Mouse (Mus musculus) T-cell, adult 66 days (primary cell): Measurements from ENCODE around the gene Gm5475. TPM values are rescaled to one million over a fixed set of nuclear protein-coding genes. Genes with fewer than 3 reads are reported as not detected.

Experiments used
- total RNA-seq, 2 experiments: library from RNA; stranded (reverse); gene quantifications; 3 replicates in 1 of 2; 4 replicates in 1 of 2; pipeline ENCODE4 v1.2.4; 2023

Gm5475 gene
- total RNA-seq = not detected

DNA sequence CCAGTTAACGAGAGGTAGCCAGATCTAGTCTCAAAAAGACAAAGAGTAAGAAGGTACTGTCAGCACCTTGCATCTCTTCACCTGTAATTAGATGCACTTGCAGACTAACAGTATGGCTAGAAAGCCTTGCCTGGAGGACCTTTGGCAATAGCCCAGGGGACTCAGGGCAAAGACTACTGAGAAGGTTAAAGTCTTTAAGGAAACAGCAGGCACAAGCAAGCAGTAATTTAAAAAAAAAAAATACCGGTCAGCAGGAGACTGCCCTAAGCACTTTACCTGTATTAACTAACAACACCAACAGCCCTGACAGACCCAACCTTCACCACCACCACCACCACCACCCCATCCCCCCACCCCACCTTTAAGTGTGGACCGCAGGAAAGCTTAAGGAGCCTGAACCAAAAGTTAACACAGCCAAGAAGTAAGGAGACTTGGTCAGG is at the start of gene Gm5475:
TSS of gene Gm5475 (plus strand) at position 390 of the 440 bp plus-strand sequence.

DNA sequence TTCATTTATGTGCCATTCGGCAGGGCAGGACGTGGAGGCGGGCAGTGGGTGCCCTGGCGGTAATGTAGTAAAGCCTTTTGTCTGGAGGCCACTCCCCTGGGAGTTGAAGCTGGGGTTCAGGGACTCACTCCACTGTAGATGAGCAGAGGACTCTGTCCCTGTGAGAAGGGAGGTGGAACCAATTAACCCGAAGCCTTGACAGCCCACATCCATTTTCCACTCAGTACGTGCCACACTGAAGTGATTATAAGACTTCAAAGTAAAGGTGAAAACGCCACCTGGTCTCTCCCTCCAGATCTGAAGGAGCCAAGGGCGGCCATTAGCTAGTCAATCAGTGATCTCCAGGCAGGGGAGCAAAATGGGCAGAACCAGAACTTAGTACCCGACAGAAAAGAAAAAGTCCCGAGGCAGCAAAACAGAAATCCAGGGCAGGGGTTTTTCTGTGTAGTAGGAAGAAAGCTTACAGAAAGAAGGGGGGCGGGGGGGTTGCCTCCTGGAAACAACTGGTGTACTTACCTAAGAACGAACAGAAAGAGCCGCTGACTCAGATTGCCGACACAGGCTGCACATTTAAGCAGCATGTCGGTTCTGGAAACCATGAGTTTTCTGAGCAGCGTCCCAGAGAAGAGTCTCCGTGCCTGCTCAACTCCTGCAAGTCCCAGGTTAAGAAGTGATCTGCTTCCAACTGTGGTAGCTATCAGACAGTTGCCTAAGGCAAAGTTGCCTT is 2.6 kb downstream of the Gm5475 start, which contains the start of gene Slc11a2:
TSS of gene Slc11a2 (minus strand) at position 677 of the 727 bp plus-strand sequence.

DNA sequence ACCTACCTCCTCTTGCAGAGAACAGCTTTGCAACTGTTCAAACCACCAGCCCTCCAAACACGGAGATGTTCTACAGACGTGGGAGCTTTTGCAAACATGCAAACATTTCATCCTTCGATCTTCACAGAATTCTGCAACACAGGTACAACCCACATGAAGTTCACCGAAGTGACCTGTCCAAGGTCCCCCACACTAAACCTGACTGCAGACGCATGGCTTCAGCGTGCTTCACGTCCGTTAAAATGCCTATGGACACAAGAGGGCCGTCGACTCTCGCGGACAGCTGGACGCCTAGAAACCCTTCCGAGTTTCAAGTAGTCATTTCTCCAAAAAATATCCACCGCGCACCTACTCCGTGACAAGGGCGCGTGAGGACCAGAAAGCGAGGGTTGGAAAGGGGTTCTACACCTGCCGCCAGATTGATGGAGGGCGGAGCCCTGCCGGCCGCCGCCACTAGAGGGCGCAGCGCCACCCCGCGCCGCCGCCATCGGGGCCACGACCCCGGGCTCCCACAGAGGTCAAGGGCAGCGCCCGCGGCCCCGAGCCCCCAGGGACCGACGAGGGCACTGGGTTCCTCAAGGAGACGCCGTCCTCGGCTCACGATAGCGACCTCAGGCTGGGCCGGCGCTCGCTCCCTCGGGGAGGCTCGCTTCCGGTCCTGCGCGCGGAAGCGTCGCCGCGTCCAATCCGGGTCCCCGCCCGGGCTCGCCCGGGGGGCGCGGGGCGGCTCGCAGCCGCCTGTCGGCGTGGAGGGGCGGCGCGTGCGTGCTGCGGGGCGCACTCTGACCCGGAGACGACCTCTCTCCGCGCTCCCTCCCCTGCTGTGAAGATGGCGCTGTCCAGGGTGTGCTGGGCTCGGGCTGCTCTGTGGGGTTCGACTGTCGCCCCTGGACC is 46.6 kb downstream of the Gm5475 start, which contains the start of gene Letmd1:
TSS of gene Letmd1 (plus strand) at position 729 of the 894 bp plus-strand sequence.

Other genes with a start within 250 kb of the Gm5475 start
- gene Atf1, start 194.3 kb upstream of the Gm5475 start, total RNA-seq = 10 to 100 TPM; 90.9 to 92.3 TPM
- gene Tmprss12, start 141.3 kb upstream of the Gm5475 start, total RNA-seq = not detected
- gene Mettl7a1, start 118.0 kb upstream of the Gm5475 start, total RNA-seq = 10 to 100 TPM; 23.5 to 26.5 TPM
- under 1 TPM in 1 of 2 experiments, not detected in 1; 0.62 TPM for gene Mettl7a3, start 87.2 kb upstream of the Gm5475 start, total RNA-seq
- gene Methig1, start 69.0 kb upstream of the Gm5475 start, total RNA-seq = 1 to 10 TPM in 1 of 2 experiments, not detected in 1; 1.7 TPM
- gene Mettl7a2, start 68.9 kb upstream of the Gm5475 start, total RNA-seq = under 1 TPM; 0.50 to 0.96 TPM
- not detected for gene Higd1c, start 57.6 kb upstream of the Gm5475 start, total RNA-seq
- gene Slc11a2, start 2.9 kb downstream of the Gm5475 start, total RNA-seq = 10 to 100 TPM; 65.3 to 71.9 TPM
- gene Letmd1, start 46.9 kb downstream of the Gm5475 start, total RNA-seq = 10 to 100 TPM; 46.4 to 47.3 TPM
- 1 to 10 TPM; 6.6 to 7.3 TPM for gene Csrnp2, start 73.3 kb downstream of the Gm5475 start, total RNA-seq
- 10 to 100 TPM; 10.3 to 13.3 TPM for gene Tfcp2, start 129.9 kb downstream of the Gm5475 start, total RNA-seq
- 10 to 100 TPM; 46.0 to 64.0 TPM for gene Pou6f1, start 177.8 kb downstream of the Gm5475 start, total RNA-seq
- gene Dazap2, start 193.2 kb downstream of the Gm5475 start, total RNA-seq = 100 to 1,000 TPM; 357 to 372 TPM
- gene Smagp, start 214.8 kb downstream of the Gm5475 start, total RNA-seq = 1 to 10 TPM; 7.2 to 7.3 TPM
- 100 to 1,000 TPM; 415 to 448 TPM for gene Bin2, start 247.4 kb downstream of the Gm5475 start, total RNA-seq